Mouse (Mus musculus): ENCODE data around the gene Aftph. TPM values are rescaled to one million over a fixed set of nuclear protein-coding genes. Genes with fewer than 3 reads are reported as not detected.

Aftph gene
- polyA plus RNA-seq, 1 experiment from 2014 or later = 22.1 TPM

DNA sequence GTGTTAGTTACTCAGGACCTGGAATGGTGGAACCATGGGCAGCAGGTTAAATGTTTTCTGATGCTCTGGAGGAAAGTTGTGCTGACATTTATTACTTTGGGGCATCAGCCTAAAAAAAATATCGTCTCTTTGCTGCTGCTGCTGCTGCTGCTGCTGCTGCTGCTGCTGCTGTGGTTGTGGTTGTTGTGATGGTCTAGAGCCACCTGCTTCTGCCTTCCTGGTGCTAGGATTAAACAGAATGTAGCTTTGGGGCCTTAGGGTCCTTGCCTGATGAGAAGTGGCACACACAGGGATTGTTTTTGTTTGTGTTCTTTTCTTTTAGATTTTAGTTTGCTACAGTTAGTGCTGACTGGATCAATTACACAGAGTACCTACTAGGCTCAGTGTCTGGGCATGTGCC, 97.2 kb downstream of the Aftph start:
- no peak for ATAC-seq
- H3K9ac ChIP-seq = no peak overlapping the region
- H3K4me3 ChIP-seq (replicated peaks) = no peak overlapping the region
- no peak overlapping the region for H3K4me2 ChIP-seq (replicated peaks)
- no peaks in the 10 kb centered on the region for H3K9me3 ChIP-seq
- 70% methylated on average over 1 of the region's 1 CpGs for WGBS
- H3K4me1 ChIP-seq (replicated peaks) = peaks cover 42% of the 10 kb centered on the region
- no peak overlapping the region for H3K27ac ChIP-seq
- H3K36me3 ChIP-seq = peaks cover 5% of the 10 kb centered on the region; the same call in 1 of the 2 replicates
- no peaks in the 10 kb centered on the region for H3K27me3 ChIP-seq (replicated peaks)

DNA sequence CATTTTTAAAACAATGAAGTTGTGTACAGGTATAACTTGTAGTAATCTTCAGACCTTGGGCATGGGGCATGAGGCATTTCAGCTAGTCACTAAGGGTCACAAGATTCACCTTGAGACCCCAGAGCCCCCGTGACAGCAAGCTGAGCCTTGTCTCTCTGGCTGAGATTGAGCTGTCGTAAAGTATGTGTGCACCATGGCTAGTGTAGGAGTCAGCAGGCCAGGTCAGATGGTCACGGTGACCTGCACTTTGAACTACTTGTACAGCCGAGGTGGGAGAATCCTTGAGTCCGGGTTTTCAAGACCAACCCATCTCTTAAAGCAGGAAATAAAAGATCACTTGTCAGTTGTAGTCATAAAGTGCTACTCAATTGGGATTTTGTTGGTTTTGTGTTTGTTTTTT, 98.2 kb downstream of the Aftph start:
- H3K27me3 ChIP-seq (replicated peaks) = no peaks in the 10 kb centered on the region
- ATAC-seq = no peak
- no peak overlapping the region for H3K4me3 ChIP-seq (replicated peaks)
- H3K27ac ChIP-seq = no peak overlapping the region
- peaks cover 41% of the 10 kb centered on the region for H3K4me1 ChIP-seq (replicated peaks)
- H3K9me3 ChIP-seq = no peaks in the 10 kb centered on the region
- H3K9ac ChIP-seq = no peak overlapping the region
- peaks cover under 1% of the 10 kb centered on the region; the same call in 1 of the 2 replicates for H3K36me3 ChIP-seq
- no peak overlapping the region for H3K4me2 ChIP-seq (replicated peaks)
- 49% methylated on average over 5 of the region's 5 CpGs for WGBS

DNA sequence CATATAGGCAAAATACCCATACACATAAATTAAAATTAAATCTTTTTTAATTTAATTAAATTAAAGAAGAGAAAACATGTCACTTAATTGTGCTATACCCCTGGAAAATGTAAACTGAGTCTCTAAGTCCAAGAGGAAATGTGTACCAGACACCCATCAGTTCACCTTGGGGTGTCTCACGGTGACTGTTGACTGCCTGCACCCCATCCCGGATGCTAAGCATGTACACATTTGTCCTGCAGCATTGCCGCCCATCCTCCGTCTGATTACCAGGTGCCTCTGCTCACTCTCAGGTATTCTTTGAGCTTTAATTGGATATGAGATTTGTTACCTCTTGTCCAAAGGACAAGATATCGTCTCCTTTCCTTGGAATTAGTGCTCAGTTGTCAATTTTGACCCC, 99.1 kb downstream of the Aftph start:
- H3K9me3 ChIP-seq = no peaks in the 10 kb centered on the region
- WGBS = 77% methylated on average over 5 of the region's 5 CpGs
- no peaks in the 10 kb centered on the region for H3K27me3 ChIP-seq (replicated peaks)
- no peak overlapping the region for H3K9ac ChIP-seq
- no peak overlapping the region for H3K4me2 ChIP-seq (replicated peaks)
- no peaks in the 10 kb centered on the region for H3K36me3 ChIP-seq
- no peak for ATAC-seq
- no peak overlapping the region for H3K27ac ChIP-seq
- no peak overlapping the region for H3K4me3 ChIP-seq (replicated peaks)
- H3K4me1 ChIP-seq (replicated peaks) = peaks cover 34% of the 10 kb centered on the region

DNA sequence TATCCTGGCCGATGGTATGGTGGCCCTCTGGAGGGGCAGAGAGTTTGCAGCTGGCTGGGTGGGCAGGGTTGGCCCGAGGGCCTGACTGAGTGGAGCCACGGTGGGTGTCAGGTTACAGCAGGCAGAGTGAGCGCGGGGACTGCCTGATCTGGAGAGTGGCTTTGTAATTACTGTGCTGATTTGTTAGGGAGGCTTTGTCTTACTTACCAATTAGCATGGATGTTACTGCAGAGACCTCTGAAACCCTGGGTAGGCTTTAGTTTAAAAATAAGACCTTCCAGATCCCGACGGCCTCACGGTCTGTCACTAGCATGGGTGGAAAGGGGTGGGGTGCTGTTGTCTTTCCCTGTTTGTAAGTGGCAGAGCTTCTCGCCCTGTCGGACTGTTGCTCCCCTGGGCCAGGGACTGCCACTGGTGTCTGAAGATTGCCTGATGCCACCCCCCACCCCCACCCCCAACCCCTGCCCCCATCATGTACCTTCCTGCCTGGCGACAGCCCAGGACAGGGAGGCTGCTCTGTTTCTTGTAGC, 101.4 kb downstream of the Aftph start:
- peak; percentile 67 for ATAC-seq
- no peaks in the 10 kb centered on the region for H3K27me3 ChIP-seq (replicated peaks)

DNA sequence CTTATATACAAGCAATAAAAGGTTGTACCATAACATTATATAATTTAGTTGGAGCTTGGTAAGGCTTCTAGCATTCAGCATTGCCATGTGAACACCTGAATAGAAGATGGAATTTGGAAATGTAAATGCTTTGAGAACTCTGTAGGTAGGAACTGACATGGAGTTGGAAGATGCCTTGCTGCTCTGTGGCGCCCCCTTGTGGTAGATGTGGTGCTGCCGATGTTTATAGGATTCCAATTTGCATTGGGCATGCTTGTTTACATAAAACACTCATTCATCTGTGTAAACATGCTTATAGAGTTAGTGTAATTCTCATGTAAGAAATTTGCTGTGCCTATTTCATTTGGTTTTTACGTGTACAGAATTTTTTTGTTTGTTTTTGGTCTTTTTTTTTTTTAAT, 102.5 kb downstream of the Aftph start:
- Histone ChIP-seq H3K9ac (no peak overlapping the region), H3K4me2 (replicated peaks) (no peak overlapping the region), H3K4me1 (replicated peaks) (peaks cover 26% of the 10 kb centered on the region), H3K9me3 (no peaks in the 10 kb centered on the region), H3K27ac (no peak overlapping the region), H3K27me3 (replicated peaks) (no peaks in the 10 kb centered on the region), H3K4me3 (replicated peaks) (no peak overlapping the region), H3K36me3 (no peaks in the 10 kb centered on the region)
- no peak for ATAC-seq
- 17% methylated on average over 3 of the region's 3 CpGs for WGBS

More for the DNA sequence above, 101.4 kb downstream of the Aftph start:
- Histone ChIP-seq H3K4me2 (replicated peaks) (peak overlapping the region; percentile 43), H3K4me3 (replicated peaks) (no peak overlapping the region), H3K9ac (no peak overlapping the region), H3K27ac (peak overlapping the region; percentile 48; the same call in 1 of the 2 replicates), H3K9me3 (no peaks in the 10 kb centered on the region), H3K36me3 (no peaks in the 10 kb centered on the region), H3K4me1 (replicated peaks) (peaks cover 27% of the 10 kb centered on the region)
- WGBS = 6% methylated on average over 11 of the region's 11 CpGs

DNA sequence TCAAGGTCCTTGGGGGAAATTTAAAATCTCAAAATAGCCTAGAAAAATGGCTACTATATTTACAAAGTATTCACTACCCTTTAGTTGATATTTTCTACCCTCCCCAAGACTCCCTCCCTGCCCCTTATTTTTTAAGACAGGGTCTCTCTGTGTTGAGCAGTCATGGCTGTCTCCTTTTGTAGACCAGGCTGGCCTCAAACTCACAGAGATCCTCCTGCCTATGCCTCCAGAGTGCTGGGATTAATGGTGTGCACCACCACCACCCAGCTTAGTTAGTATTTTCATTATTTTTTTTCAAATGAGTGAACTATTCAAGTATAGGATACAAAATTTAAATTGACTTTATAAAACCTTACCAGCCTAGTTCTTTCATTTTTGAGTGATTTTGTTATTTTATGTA, 104.3 kb downstream of the Aftph start:
- Histone ChIP-seq H3K9me3 (no peaks in the 10 kb centered on the region), H3K36me3 (no peaks in the 10 kb centered on the region), H3K9ac (no peak overlapping the region), H3K4me1 (replicated peaks) (peaks cover 23% of the 10 kb centered on the region), H3K27me3 (replicated peaks) (no peaks in the 10 kb centered on the region), H3K4me2 (replicated peaks) (no peak overlapping the region), H3K4me3 (replicated peaks) (no peak overlapping the region), H3K27ac (no peak overlapping the region)
- no peak for ATAC-seq

DNA sequence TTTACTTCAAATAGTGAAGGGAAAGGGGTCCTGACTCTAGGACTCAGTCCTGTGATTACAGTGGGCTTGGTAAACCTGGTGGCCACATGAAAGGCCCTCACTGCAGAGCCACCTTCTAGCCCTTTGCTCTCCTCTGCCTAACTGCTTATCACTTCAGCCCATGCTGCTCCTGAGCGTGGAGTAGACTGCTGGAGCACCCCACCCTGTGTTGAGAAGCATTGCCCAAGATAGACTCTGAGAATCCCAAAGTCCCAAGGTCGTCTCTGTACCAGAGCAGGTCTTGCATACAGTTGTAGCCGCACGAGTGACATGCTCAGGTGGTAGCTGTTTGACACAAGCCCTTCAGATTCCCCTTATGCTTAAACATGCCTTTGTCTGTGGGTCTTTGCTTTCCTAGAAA, 105.3 kb downstream of the Aftph start:
- H3K27me3 ChIP-seq (replicated peaks) = no peaks in the 10 kb centered on the region
- WGBS = 41% methylated on average over 4 of the region's 4 CpGs
- H3K9me3 ChIP-seq = no peaks in the 10 kb centered on the region
- no peak overlapping the region for H3K9ac ChIP-seq
- H3K4me1 ChIP-seq (replicated peaks) = peaks cover 23% of the 10 kb centered on the region
- peak overlapping the region; percentile 48 for H3K4me2 ChIP-seq (replicated peaks)
- ATAC-seq = peak; percentile 65
- H3K4me3 ChIP-seq (replicated peaks) = no peak overlapping the region
- H3K27ac ChIP-seq = peak overlapping the region; percentile 78
- H3K36me3 ChIP-seq = no peaks in the 10 kb centered on the region

DNA sequence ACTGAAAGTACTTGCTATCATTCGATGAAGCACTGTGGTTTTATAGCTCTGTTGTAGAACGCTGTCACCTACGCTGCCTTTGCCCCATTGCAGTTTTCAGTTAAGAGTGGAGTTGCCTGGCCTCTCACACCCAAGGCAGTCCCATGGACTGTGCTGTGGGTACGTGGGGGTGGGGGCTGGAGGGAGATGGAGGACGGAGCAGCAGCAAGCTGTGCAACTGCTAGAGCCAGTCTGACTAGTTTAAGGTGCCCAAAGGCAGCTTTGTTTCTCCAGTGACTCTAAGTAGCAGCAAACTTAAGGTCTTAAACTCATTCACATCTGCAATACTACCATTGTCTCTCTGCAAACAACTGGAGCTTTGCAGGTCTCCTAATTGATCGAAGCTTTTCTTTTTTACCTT, 105.7 kb downstream of the Aftph start:
- peak; percentile 35 for ATAC-seq
- 33% methylated on average over 6 of the region's 6 CpGs for WGBS
- H3K9ac ChIP-seq = no peak overlapping the region
- no peaks in the 10 kb centered on the region for H3K36me3 ChIP-seq
- H3K9me3 ChIP-seq = no peaks in the 10 kb centered on the region
- H3K27me3 ChIP-seq (replicated peaks) = no peaks in the 10 kb centered on the region
- H3K27ac ChIP-seq = peak overlapping the region; percentile 78
- peak overlapping the region; percentile 48 for H3K4me2 ChIP-seq (replicated peaks)
- H3K4me1 ChIP-seq (replicated peaks) = peaks cover 18% of the 10 kb centered on the region
- H3K4me3 ChIP-seq (replicated peaks) = 0 out of 2 replicates have a peak overlapping the region, but pooled peaks have one; percentile 5

Other genes with a start within 250 kb of the Aftph start
- gene Sertad2, start 198.3 kb downstream of the Aftph start, polyA plus RNA-seq (2015; fragmentation: Nextera tagmentation; extraction: Ambion mirVana) = 35.6 and 36.9 TPM in 2 replicates
- gene Lgalsl, start 89.5 kb upstream of the Aftph start, polyA plus RNA-seq (2015; fragmentation: Nextera tagmentation; extraction: Ambion mirVana) = 35.5 and 39.7 TPM in 2 replicates

All from intestine, embryonic 15.5 days (tissue).